Mouse (Mus musculus) Patski (cell line): ENCODE data around the gene Utp4. TPM values are rescaled to one million over a fixed set of nuclear protein-coding genes. Genes with fewer than 3 reads are reported as not detected.

ENCODE experiments used
- ATAC-seq: fragments of 100-300 bp; one replicate; pipeline ENCODE4 v1.8.0; 2021
- CTCF ChIA-PET: fragments of 350-600 bp; sonication (Branson Sonifier 250); formaldehyde crosslinking; loops from one replicate; lab custom pipeline; 2022; ENCODE audit warnings: inconsistent platforms; lab: Charles Lee
- POLR2A ChIA-PET: fragments of 350-600 bp; sonication (Branson Sonifier 250); formaldehyde crosslinking; loops from one replicate; lab custom pipeline; 2022; ENCODE audit warnings: antibody characterized with exemption, inconsistent platforms; lab: Charles Lee
- DNase-seq: peaks from one replicate; pipeline ENCODE4 v3.0.0-alpha.2; 2011; ENCODE audit warnings: low read depth, low spot score
- H3K27me3 ChIP-seq: fragments of 371-371 bp; one replicate; pipeline ENCODE4 v1.5.1; 2021
- CTCF ChIP-seq: fragments of 100-300 bp; IDR thresholded peaks from one replicate; pipeline ENCODE4 v1.5.1; 2021
- in situ Hi-C: fragments of 300-500 bp; cut with MboI; formaldehyde crosslinking; loops from 3 replicates; pipeline ENCODE4 v1.11.1; 2018; ENCODE audit warnings: low pct_unique_long_range_greater_than_20kb, mixed read lengths
- polyA plus RNA-seq: library from polyadenylated mRNA; unstranded; gene quantifications from one replicate; pipeline ENCODE4 v1.2.3, GENCODE M21; 2021

The Utp4 gene
- 47.0 TPM for polyA plus RNA-seq

- ChIA-PET POLR2A (interaction anchor here (0.7 kb wide), 1 partner anchor 108 kb away, joined by 3 read pairs; no protein-coding TSS in a partner anchor), CTCF (no interaction called here)
- in situ Hi-C loops = no loop called here
- H3K27me3 ChIP-seq = no peaks in the 10 kb centered on the region
- no peak for TF ChIP-seq CTCF
- DNase-seq (no peak), ATAC-seq (peak; percentile 81)
Observed at GRCm38 (mm10) chr8:106893481-106894156, at the start of gene Utp4. Gene Utp4 (plus strand): TSS chr8:106893636.

DNA sequence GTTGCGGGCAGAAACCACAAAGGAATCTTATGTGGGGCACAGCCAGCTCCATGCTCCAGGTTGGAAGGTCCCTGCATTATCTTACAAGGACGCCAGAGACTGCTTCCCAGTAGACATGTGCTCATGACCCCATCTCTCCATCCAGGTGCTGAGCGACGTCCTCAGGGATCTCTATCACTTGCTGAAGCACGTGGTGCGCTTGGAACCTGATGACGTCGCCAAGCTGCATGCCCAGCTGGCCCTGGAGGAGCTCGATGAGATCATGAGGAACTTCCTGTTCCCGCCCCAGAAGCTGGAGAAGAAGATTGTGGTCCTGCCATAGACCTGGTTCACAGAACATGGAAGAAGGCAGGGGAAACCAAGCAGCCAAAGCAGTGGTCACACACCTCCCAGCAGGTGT is 43.4 kb upstream of the Utp4 start:
- ChIA-PET POLR2A (no interaction called here), CTCF (interaction anchor here (0.9 to 1.1 kb wide), 2 partner anchors 10 to 38 kb away, joined by 3 read pairs; no protein-coding TSS in a partner anchor)
- no peak for DNase-seq
- H3K27me3 ChIP-seq = no peaks in the 10 kb centered on the region
- in situ Hi-C loops = no loop called here
- no peak for TF ChIP-seq CTCF
- ATAC-seq = no peak

DNA sequence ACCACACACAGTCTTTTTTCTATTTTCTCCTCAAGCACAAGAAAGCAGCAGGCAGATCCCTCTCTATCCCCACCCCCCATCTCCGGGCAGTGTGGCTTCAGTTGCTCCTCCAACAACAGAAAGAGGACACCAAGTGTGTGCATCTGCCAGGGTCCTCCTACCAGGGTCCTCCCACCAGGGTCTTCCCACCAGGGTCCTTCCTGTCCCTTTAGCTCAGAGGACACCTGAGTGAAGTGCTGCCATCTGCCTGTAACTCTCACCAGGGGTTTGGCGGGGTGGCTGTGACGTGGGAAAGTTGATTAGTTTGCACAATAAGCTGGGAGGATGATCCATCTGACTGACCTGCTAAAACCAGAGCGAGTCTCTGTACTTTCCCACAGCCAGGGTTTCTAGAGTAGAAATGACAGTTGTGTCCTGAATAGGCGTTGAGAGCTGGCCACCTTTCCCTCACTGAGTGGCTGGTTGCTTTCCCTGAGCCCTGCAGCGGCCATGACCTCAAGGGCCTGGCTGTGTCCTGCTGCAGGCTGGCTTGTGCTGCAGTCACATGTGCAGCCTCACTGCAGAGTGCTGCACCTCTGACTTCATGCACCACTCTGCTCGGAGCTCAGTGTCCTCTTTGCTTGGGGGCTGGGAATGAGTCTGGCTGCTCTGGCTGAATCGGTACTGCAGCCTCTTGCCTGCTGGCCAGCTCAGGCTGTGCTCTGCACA is 38.7 kb upstream of the Utp4 start:
- ATAC-seq (no peak), DNase-seq (no peak)
- no peaks in the 10 kb centered on the region for H3K27me3 ChIP-seq
- ChIA-PET POLR2A (interaction anchor here (0.5 kb wide), 1 partner anchor 172 kb away, joined by 5 read pairs; no protein-coding TSS in a partner anchor), CTCF (interaction anchor here (1.1 to 1.2 kb wide), 4 partner anchors 10 to 137 kb away, joined by 3 read pairs; no protein-coding TSS in a partner anchor)
- TF ChIP-seq CTCF = no peak
- in situ Hi-C loops = no loop called here

DNA sequence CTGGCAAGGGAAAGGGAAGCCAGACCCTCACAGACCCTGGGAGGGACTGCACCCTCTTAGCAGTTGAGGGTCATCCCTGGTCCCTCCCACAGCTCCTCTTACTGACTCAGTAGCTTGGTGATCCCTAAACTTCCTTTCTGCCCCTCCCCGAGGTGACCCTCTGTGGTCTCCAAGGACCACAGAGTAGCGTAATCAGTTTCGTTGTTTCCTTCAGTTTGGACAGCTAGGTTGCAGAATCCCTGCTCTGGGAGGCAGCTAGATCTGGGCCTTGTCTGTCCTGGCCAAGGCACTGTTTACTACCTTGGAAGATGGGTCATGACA is 38.2 kb upstream of the Utp4 start:
- ChIA-PET POLR2A (interaction anchor here (0.5 kb wide), 1 partner anchor 173 kb away, joined by 5 read pairs; no protein-coding TSS in a partner anchor), CTCF (interaction anchor here (1.1 to 1.2 kb wide), 4 partner anchors 10 to 137 kb away, joined by 3 read pairs; no protein-coding TSS in a partner anchor)
- no peak for ATAC-seq
- H3K27me3 ChIP-seq = no peaks in the 10 kb centered on the region
- in situ Hi-C loops = no loop called here
- no peak for TF ChIP-seq CTCF
- DNase-seq = no peak

DNA sequence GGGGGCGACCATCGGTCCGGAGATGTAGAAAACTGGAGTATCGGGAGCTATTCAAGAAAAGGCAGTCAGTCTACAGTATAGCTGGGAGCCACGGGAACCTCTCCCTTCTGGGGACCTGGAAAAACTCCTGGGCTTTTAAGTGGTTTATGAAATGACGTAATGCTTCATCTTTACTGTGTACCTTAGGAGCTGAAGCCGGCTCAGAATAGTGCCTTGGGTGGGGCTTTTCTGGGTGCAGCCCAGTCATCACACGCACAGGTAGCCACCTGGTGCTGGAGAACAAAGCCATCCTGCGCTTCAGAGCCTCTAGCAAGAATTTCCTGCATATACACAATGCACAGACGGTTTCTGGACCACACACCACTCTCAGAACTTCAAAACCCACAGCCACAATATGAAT is 30.6 kb upstream of the Utp4 start:
- ATAC-seq (no peak), DNase-seq (no peak)
- in situ Hi-C loops = no loop called here
- ChIA-PET CTCF (interaction anchor here (1.0 kb wide), 1 partner anchor 8 kb away, joined by 3 read pairs; no protein-coding TSS in a partner anchor), POLR2A (no interaction called here)
- TF ChIP-seq CTCF = no peak
- H3K27me3 ChIP-seq = no peaks in the 10 kb centered on the region

GRCm38 (mm10) chr8:106865354-106865753 is 28.1 kb upstream of the Utp4 start:
- ATAC-seq = no peak
- CTCF ChIA-PET = no interaction called here
- no peak for DNase-seq
- H3K27me3 ChIP-seq = no peaks in the 10 kb centered on the region
- in situ Hi-C loops = no loop called here
- TF ChIP-seq CTCF = no peak
- POLR2A ChIA-PET = no interaction called here

DNA sequence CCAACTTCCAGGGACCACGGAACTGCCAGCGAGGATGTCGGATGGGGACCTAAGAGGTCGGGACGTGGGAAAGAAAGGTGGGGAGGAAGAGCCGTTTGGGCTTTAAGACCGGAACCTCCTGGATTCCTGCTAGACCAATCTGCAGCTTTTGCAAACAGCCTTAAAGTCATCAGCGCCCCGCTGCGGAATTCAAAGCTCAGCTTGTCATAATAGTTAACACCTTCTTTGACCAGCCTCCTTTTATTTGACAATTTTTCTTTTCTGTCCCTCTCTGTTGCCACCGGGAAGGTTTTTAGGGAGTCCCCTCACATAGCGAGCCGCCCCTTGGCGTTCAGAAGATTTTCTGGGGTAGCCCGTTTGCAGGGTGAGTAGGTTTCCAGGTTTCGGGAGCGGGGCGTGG is 23.4 kb upstream of the Utp4 start, which contains the start of gene Has3:
Gene Has3, plus strand, starts transcription at position 192 of the 400 bp plus-strand sequence.
- ChIA-PET POLR2A (no interaction called here), CTCF (interaction anchor here (1.0 kb wide), 1 partner anchor 9 kb away, joined by 3 read pairs; no protein-coding TSS in a partner anchor)
- DNase-seq = no peak
- H3K27me3 ChIP-seq = no peaks in the 10 kb centered on the region
- in situ Hi-C loops = no loop called here
- no peak for TF ChIP-seq CTCF
- no peak for ATAC-seq

GRCm38 (mm10) chr8:106870537-106871327 is 22.7 kb upstream of the Utp4 start:
- in situ Hi-C loops = no loop called here
- ChIA-PET POLR2A (no interaction called here), CTCF (interaction anchor here (0.8 to 1.2 kb wide), 4 partner anchors 8 to 152 kb away, joined by 3 to 6 read pairs (median 4); no protein-coding TSS in a partner anchor)
- DNase-seq = no peak
- H3K27me3 ChIP-seq = no peaks in the 10 kb centered on the region
- ATAC-seq = peak; percentile 61
- no peak for TF ChIP-seq CTCF

DNA sequence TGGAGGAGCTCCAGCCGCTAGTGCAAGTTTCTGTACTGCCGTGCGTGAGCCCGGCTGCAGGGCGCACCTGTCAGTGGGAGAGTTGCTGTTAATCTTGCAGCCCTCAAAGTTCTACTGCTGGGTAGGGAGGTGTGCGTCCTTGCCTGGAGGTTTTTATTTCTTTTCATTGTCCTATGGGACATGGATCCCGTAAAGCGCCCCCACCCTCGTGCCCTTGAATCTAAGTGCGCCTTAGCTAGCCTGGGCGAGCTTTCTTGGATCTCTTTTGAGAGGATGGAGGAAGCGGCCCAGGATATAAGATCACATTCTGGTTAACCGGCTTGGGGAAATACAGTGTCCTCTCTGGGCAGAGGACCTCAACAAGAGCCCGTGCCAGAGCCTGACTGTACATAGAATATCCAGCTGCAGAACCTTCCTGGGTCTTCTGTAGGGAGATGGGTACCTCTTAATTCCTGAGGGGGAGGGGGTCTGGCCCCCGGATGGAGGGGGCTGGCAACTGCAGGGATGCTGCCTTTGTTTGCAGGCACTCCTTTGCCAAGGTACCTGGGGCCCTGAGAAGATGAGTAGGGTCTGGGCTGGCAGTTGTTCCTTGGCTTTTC is 22.0 kb upstream of the Utp4 start:
- ATAC-seq (peak; percentile 37), DNase-seq (no peak)
- no peak for TF ChIP-seq CTCF
- POLR2A ChIA-PET = no interaction called here
- CTCF ChIA-PET = interaction anchor here (0.8 to 1.2 kb wide), 4 partner anchors 9 to 153 kb away, joined by 3 to 6 read pairs (median 4); no protein-coding TSS in a partner anchor
- in situ Hi-C loops = no loop called here
- H3K27me3 ChIP-seq = no peaks in the 10 kb centered on the region

GRCm38 (mm10) chr8:106871931-106872371 is 21.5 kb upstream of the Utp4 start:
- in situ Hi-C loops = no loop called here
- no peak for TF ChIP-seq CTCF
- DNase-seq (no peak), ATAC-seq (peak; percentile 35)
- H3K27me3 ChIP-seq = no peaks in the 10 kb centered on the region
- CTCF ChIA-PET = interaction anchor here (1.2 to 1.6 kb wide), 3 partner anchors 8 to 154 kb away, joined by 4 to 6 read pairs (median 4); no protein-coding TSS in a partner anchor
- POLR2A ChIA-PET = no interaction called here
